Mouse (Mus musculus) CH12.LX (cell line): ENCODE measurements at regions not wholly inside any gene's neighbourhood (a gene's known extent, or its start where the extent isn't known, plus 50 kb on each side); places are given as distances from the start of the nearest gene placed in this dataset.

Experiments used
- BHLHE40 ChIP-seq: IDR thresholded peaks from 2 replicates; pipeline ENCODE4 v1.6.1; 2011; ENCODE audit warnings: mild to moderate bottlenecking, low read depth, low read length, improper control_type of control experiment
- CHD1 ChIP-seq: IDR thresholded peaks from 2 replicates; pipeline ENCODE4 v1.6.1; 2012; ENCODE audit warnings: low read depth, low read length, improper control_type of control experiment, inconsistent platforms
- CTCF ChIP-seq, 2 experiments: IDR thresholded peaks in 1 of 2; conservative IDR thresholded peaks in 1 of 2; 2 replicates each; pipeline ENCODE4 v1.5.1; 2011 to 2012; ENCODE audit warnings: low read depth in 2 of 2, low read length in 2 of 2, improper control_type of control experiment in 1 of 2, inconsistent platforms in 1 of 2, mild to moderate bottlenecking in 1 of 2, moderate library complexity in 1 of 2
- POLR2A ChIP-seq: IDR thresholded peaks from 2 replicates; pipeline ENCODE4 v1.6.1; 2011; ENCODE audit warnings: low read depth, mild to moderate bottlenecking, improper control_type of control experiment, low read length
- POLR2AphosphoS2 ChIP-seq: IDR thresholded peaks from 2 replicates; pipeline ENCODE4 v1.6.1; 2011; ENCODE audit warnings: low read depth, low read length, improper control_type of control experiment
- USF2 ChIP-seq: conservative IDR thresholded peaks from 2 replicates; pipeline ENCODE4 v1.6.1; 2011; ENCODE audit warnings: low read depth, low read length, improper control_type of control experiment
- ZMIZ1 ChIP-seq: IDR thresholded peaks from 2 replicates; pipeline ENCODE4 v1.6.1; 2012; ENCODE audit warnings: low read depth, mild to moderate bottlenecking, inconsistent platforms, low read length, improper control_type of control experiment

DNA sequence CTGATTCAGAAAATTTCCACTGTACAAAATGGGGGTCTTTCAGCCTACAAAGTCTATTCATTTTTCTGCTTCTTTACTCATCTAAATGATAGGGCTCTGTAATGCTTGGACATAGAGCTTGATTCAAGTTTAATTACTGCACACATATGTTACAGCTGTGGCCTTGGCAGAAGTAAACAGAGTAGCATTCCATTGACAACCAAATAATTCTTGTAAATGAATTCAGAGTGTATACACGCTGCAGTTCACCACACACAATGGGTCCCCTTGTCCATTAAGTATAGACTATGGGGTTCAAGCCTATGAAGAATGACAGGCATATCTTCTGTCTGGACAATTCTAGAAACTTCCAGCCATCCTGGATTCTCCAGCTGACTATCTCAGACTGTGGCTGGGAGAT is 541.9 kb downstream of the Adgrl2 start:
- TF ChIP-seq BHLHE40 (no peak), CHD1 (no peak), CTCF (conservative IDR thresholded peaks at IDR 0.05 in 1 of 2, IDR thresholded peaks at IDR 0.05 in 1 of 2; ENCODE audit: low read depth in 2 of 2, low read length in 2 of 2) (no peak), POLR2AphosphoS2 (no peak), USF2 (no peak), ZMIZ1 (no peak), POLR2A (no peak)
